Mouse (Mus musculus) lung, postnatal 25 days (tissue): ENCODE results near the gene Fscn2.
"Not testable (repeated sequence)": the region's sequence is repeated elsewhere in the genome, so short reads cannot be mapped to it uniquely, and the experiment has no call there.

Experiments used
- DNase-seq: peaks from one replicate; pipeline ENCODE4 v3.0.0; 2022; ENCODE audit warnings: low spot score

Gene Fscn2

DNA sequence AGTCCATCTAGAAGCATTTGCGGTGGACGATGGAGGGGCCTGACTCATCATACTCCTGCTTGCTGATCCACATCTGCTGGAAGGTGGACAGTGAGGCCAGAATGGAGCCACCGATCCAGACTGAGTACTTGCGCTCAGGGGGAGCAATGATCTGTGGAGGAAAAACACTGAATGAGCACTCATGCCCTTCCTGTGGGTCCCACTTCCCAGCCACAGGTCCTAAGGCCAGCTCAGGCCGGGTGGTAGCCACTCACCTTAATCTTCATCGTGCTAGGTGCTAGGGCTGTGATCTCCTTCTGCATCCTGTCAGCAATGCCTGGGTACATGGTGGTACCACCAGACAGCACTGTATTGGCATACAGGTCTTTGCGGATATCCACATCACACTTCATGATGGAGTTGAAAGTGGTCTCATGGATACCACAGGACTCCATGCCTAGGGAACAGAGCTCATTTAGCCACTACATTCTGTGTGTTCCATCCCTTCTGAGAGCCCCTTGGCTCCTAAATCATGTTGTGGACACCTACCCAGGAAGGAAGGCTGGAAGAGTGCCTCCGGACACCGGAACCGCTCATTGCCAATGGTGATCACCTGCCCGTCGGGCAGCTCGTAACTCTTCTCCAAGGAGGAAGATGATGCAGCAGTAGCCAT is 14.8 kb upstream of the Fscn2 start:
- DNase-seq, result not testable (repeated sequence)

GRCm38 (mm10) chr11:120347301-120347700 is 14.0 kb upstream of the Fscn2 start:
- no peak for DNase-seq

- DNase-seq, result peak; percentile 83
Observed at GRCm38 (mm10) chr11:120347791-120348683, 13.3 kb upstream of the Fscn2 start, which contains the start of gene Actg1. Gene Actg1, minus strand, starts transcription at chr11:120348542.

DNA sequence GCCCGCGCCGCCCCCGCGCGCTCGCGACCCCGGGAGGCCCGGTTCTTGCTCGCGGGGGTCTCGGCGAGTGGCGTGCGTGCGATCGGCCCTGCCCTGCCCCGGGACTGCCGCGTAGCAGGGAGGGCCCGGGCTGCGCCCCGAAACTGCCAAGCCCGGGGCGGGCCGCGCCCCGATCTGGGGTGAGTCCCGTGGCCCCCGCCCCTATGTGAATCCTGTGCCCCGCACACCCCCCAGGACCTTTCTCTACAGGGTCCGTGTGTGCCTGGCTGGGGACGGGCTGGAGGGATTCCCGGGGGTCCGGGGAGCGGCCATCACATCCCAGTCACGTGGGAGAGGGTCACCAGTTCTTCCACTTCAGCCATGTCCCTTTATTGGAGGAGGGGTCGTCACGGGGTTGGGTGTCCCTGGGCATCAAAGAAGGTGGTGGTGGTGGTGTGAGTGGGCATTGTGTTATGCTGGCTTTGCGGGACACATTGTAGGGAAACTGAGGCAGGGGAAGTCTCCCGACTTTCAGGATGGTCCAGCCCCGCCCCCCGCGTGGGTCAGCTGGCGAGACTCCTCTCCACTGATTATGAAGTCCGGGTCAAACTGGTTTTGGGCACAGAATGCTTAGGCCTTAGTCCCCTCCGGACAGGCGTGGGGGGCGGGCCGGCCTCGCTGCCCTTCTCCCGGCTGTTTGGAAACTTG is 12.5 kb upstream of the Fscn2 start:
- peak; percentile 57 for DNase-seq

DNA sequence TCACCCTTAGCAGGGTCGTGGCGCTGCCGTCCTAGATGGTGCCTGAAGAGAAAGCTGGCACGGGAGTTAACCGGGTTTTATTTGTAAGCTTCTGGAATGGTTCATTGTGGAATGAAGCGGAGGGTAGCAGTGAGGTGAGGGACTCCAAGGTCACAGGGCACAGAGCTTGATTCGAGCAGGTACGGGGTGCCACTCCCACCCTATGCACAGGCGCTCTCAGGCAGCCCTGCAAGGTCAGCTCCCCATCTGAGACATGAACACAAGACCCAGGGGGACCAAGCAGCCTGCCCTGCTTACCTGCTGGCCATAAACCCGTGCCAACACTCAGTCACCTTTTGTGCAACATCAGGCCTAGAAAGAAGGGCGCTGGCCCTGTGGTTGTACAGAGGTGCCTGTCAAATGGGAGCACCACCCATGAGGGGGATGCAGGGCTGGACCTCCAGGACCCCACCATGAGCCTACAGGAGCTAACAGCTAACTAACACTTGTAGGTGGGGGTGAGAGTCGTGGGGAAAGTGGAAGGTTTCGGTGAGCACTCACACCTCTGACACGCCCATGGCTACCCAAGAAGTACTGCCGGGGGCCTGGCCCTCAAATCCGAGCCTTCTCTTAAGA is 11.9 kb upstream of the Fscn2 start:
- peak; percentile 55 for DNase-seq

GRCm38 (mm10) chr11:120349986-120350702 is 11.2 kb upstream of the Fscn2 start:
- peak; percentile 94 for DNase-seq

- peak; percentile 79 for DNase-seq
Observed at GRCm38 (mm10) chr11:120350711-120351110, 10.6 kb upstream of the Fscn2 start.

GRCm38 (mm10) chr11:120351250-120352092 is 9.9 kb upstream of the Fscn2 start:
- no peak for DNase-seq

DNA sequence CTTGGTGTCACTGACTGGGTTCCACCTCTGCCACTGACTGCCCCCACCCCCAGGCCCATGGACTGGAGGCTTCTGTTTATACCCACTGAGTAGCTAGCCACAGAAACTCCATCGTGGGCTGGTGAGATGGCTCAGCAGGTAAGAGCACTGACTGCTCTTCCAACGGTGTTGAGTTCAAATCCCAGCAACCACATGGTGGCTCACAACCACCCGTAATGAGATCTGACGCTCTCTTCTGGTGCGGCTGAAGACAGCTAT is 9.3 kb upstream of the Fscn2 start:
- DNase-seq, result not testable (repeated sequence)

DNA sequence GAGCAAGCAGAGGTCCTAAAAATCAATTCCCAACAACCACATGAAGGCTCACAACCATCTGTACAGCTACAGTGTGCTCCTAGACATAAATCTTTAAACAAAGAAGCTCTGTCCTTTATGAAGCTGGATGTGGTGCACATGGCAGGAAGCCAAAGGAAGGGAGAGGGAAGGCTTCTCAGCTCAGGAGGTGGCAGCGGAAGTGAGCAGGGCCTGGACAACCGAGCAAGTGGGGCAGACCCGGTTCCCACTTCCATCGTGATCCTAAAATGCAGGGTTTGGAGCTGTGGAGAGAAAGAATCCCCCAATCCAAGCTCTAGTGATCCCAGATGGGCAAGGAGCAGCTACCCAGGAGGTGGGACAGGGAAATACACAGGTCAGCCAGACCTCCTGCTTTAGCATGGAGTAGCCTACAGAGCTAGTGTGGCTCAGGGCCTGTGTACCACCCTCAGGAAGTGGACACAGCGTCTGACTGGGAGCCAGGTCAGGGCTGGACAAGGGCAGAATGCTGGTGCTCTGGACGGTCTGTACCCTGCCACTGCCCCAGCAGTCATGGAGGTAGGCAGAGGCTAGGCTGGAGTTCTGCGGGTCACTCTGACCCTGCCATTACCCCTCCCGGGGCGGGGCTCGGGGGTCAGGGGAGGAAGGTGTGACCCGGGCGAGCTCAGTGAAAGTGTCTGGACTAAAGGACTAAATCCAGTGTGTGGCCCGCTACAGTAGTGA is 8.6 kb upstream of the Fscn2 start:
- DNase-seq, result no peak

DNA sequence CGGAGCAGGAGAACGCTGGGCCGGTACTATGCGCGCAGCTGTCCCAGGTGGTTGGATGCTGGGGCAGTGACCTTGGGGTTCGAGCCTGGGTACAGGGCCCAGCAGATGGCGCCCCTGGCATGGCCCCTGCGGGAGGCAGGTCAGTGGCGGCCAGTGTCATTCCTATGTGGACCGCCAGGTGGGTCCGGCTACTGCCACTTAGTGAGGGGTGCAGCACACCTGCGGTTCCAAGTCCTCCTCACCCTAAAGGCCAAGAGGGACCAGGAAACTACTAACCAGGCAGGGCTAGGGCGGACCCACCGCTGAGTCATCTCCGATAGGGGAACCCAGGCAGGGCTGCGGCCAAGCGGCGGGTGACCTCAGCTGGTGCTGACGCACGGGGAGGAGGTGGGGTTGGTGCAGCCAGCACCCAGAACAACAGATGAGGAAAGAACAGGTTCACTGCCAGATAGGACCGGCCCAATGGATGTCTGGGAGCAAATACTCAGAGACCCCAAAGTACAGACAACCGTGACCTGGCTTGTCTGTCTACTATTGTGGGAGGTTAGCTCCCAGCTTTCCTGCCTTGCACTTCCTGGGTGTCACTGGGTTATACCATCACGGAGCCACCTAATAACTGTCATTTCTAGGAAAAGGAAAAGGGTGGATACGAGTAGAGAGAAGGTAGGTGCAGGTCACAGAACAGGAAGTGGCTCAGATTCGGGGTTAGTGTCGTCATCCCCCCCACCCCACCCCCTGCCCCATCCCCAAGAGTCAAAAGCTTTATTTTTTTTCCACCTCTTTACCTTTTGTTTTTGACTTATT is 7.6 kb upstream of the Fscn2 start:
- peak; percentile 92 for DNase-seq

- DNase-seq, result no peak
Observed at GRCm38 (mm10) chr11:120354304-120355276, 6.7 kb upstream of the Fscn2 start.

DNA sequence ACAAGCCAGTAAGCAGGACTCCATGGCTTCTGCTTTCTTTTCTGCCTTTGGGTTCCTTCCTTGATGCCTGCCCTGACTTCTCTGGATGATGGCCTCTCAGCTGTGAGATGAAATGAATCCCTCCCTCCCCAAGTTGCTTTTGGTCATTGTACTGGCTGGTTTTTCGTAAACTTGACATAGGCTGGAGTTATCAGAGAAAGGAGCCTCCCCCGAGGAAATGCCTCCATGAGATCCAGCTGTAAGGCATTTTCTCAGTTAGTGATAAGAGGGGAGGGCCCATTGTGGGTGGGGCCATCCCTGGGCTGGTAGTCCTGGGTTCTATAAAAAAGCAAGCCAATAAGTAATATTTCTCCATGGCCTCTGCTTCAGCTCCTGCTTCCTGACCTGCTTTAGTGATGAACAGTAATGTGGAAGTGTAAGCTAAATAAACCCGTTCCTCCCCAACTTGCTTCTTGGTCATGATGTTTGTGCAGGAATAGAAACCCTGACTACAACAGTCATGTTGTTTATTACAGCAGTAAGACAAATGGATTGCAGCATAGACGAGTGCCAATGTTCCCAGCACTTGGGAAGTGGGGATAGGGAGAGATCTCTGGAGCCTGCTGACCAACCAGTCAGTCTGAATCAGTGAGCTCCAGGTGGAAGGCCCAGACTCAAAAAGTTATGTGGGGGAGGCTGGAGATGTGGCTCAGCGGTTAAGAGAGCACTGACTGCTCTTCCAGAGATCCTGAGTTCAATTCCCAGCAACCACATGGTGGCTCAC is 5.9 kb upstream of the Fscn2 start:
- DNase-seq, result no peak

DNA sequence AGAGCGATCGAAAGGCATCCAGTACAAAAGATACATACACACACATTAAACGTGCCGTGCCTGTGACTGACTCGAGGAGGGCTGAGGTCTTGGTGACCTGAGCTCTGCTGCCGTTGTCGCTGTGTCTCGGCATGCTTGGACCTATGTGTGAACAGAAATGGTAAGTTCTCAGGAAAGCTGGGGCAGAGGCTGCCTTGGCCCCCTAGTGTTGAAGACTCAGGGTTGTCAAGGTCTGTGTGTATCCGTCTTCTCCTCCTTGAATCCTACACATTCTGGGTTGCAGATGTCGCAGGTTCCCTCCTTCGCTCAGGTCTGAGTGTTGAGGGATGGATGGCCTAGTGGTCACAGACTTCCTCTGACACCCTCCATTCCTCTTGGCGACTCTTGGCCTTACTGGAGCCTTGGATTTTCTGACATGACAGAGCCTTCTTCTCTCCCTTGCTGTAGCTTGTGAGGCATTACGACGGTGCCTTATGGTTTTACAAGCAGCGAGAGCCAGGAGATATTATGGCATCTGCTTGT is 5.0 kb upstream of the Fscn2 start:
- DNase-seq, result no peak

GRCm38 (mm10) chr11:120356900-120357299 is 4.4 kb upstream of the Fscn2 start:
- DNase-seq, result no peak

DNA sequence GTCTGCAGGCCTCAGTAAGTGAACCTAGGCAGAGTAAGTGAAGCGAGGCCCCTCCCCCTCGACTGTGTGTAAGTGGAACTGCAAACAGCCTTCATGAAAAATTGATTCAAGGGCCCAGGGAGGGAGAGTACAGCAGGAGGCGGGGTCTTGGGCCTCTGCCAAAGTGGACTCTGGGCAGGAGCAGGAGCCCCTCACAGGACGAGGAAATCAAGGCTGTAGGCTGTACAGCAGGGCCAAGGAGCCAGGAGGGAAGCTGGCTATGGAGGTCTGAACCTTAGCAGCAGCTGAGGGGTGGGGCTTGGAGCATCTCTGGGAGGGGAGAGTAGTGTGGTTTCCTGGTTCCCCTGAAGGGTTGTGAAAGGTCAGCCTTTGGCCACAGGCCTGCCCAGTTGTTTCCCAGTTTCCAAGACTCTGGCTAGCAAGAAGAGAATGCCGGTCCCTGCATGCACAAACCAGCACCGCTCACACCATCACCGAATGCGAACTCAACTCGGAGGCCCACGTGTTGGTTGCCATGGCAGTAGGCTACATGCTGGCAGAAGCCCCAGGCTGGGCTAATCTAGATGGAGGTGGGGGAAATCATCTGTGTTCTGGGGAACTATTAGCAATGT is 3.4 kb upstream of the Fscn2 start:
- DNase-seq, result peak; percentile 80

DNA sequence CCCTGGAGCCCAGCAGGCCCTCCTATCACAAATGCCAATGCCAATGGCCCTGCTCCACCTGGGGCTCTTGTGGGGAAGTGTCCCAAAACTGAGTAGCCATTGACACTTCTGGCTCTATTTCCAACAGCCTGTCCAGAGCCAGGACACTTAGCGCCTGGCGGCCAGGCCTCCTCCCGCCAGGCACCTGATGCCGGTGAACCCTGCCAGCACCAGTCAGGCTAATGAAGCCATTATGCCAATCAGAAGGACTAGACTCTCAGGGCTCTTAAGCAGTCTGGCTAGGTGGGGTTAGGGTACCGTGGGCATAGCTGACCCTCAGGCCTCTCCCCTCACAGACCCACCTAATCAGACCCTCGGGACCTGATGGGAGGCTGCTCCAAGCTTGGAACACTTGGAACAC is 1.9 kb upstream of the Fscn2 start:
- no peak for DNase-seq
